Mouse (Mus musculus) G1E (cell line): ENCODE data around the gene Xpo4.
"Not testable (repeated sequence)": the region's sequence is repeated elsewhere in the genome, so short reads cannot be mapped to it uniquely, and the experiment has no call there.

Experiments
- CTCF ChIP-seq: IDR thresholded peaks from 2 replicates; pipeline ENCODE4 v1.5.1; 2012; ENCODE audit warnings: low read depth, low read length, inconsistent platforms, mixed read lengths
- GATA1 ChIP-seq: IDR thresholded peaks from 2 replicates; pipeline ENCODE4 v1.6.1; 2012; ENCODE audit warnings: borderline replicate concordance, low read length, inconsistent platforms, mixed read lengths
- GATA2 ChIP-seq: IDR thresholded peaks from 2 replicates; pipeline ENCODE4 v1.6.1; 2012; ENCODE audit warnings: low read depth, low read length, inconsistent platforms, borderline replicate concordance
- TAL1 ChIP-seq: conservative IDR thresholded peaks from 2 replicates; pipeline ENCODE4 v1.6.1; 2012; ENCODE audit warnings: low read depth, low read length, inconsistent platforms, mixed read lengths

DNA sequence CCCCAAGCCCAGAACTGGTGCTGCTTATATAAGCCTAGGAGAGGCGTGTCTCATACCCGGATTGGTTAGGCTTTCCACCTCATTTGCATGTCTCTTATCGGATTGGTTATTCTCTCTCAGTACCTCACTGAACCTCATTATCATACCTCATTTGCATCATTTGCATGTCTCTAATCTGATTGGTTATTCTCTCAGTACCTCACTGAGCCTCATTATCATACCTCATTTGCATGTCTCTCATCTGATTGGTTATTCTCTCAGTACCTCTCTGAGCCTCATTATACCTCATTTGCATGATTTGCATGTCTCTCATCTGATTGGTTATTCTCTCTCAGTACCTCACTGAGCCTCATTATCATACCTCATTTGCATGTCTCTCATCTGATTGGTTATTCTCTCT lies 8.7 kb downstream of the Xpo4 start:
- TF ChIP-seq CTCF, GATA1, TAL1, GATA2: not testable (repeated sequence)
